Mouse (Mus musculus) erythroblast, embryonic 14.5 days (primary cell): ENCODE results near the gene Sord.

Experiments
- GATA1 ChIP-seq: IDR thresholded peaks from 2 replicates; pipeline ENCODE4 v1.6.1; 2012; ENCODE audit warnings: low read length, inconsistent platforms, mixed read lengths
- TAL1 ChIP-seq: IDR thresholded peaks from 3 replicates; pipeline ENCODE4 v1.6.1; 2012; ENCODE audit warnings: low read length, inconsistent platforms, mixed read lengths

GRCm38 (mm10) chr2:122210534-122211228 is 23.9 kb upstream of the Sord start:
- TF ChIP-seq GATA1 (no peak), TAL1 (no peak)
